Mouse (Mus musculus) T-cell, adult 2 months (primary cell): ENCODE results near the gene Cacnb3.
"Not testable (repeated sequence)": the region's sequence is repeated elsewhere in the genome, so short reads cannot be mapped to it uniquely, and the experiment has no call there.

ENCODE experiments used
- DNase-seq: peaks from one replicate; pipeline ENCODE4 v3.0.0; 2022; ENCODE audit warnings: low spot score

Cacnb3 gene

GRCm38 (mm10) chr15:98630540-98630939, at the start of gene Cacnb3:
Cacnb3 (plus strand) TSS chr15:98630840.
- no peak for DNase-seq

DNA sequence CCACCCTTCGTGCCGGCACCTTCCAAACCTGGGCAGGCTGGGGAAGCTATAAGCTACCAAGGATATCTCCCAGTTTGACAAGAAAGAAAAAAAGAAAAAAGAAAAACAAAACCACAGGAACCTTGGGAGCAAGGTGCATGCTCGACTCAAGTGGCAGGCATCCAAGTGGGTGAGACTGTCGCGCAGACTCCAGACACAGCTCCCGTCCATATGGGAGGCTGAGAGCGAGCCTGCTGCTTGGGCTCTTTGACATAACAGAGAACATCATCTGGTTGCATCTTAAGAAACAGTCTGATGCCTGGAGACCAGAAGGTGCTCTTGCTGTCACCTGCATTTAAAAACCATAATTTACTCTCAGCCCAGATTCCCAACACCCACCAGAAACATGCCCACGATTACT, 48.2 kb upstream of the Cacnb3 start:
- no peak for DNase-seq

DNA sequence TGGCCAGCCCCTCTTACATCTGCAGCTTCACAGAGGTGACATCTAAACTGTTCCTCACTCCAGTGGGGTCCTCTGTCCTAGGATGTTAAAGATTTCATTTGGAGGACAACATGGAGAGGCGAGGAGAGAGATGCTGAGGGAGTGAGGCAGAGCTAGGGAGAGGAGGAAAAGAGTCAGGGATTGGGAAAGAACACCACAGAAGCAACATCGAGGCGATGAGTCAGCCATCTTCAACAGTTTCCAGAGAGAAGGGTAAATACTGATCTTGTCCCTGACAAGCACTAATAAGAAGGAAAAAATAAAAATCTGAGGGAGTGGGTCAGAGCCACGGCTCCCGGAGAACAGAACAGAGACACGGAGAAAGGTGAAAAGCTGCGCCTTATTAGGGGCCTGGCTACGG, 47.6 kb upstream of the Cacnb3 start:
- no peak for DNase-seq

- DNase-seq = no peak
Measured at GRCm38 (mm10) chr15:98585421-98585820, 45.2 kb upstream of the Cacnb3 start.

GRCm38 (mm10) chr15:98586141-98586540, 44.5 kb upstream of the Cacnb3 start:
- DNase-seq = not testable (repeated sequence)

GRCm38 (mm10) chr15:98587751-98588150, 42.9 kb upstream of the Cacnb3 start:
- peak; percentile 14 for DNase-seq

GRCm38 (mm10) chr15:98589640-98590336, 40.9 kb upstream of the Cacnb3 start:
- peak; percentile 12 for DNase-seq

DNA sequence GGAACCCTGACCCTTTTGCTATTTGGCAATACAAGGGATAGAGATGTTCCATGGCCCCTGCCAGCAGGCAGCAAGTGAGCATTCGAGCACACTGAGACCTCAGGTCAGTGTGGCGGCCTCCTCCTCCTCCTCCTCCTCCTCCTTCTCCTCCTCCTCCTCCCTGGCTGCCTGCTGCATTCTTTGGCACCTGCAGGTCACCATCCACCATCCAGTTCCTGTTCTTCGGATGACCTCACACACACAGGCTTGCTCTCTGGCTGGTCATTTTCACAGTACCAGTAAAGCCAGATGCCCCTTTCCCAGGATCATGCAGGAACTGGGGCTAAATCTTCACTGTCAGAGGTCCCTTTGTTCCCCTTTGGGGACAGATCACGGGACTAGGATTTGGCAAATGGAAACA, 39.2 kb upstream of the Cacnb3 start:
- no peak for DNase-seq

DNA sequence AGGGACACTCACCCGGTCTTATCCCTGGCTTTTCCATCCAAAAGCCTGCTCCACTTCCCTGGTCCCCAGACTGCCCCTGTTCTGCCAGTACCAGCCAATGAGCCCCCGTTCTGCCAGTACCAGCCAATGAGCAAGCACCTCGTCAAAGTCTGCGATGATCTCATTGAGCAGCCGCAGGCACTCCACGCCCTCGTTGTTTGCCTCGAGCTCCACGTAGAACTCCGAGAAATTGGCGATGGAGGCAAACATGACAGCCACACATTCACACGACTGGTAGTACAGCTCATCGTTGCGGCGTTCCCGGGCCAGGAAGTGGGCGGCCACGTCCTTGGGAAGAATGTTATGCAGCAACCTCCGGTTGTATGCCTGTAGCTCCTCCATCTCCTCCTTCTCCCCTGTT, 36.4 kb upstream of the Cacnb3 start:
- no peak for DNase-seq

- no peak for DNase-seq
Measured at GRCm38 (mm10) chr15:98595049-98595448, 35.6 kb upstream of the Cacnb3 start.

- DNase-seq = no peak
Measured at GRCm38 (mm10) chr15:98596609-98597008, 34.0 kb upstream of the Cacnb3 start.

DNA sequence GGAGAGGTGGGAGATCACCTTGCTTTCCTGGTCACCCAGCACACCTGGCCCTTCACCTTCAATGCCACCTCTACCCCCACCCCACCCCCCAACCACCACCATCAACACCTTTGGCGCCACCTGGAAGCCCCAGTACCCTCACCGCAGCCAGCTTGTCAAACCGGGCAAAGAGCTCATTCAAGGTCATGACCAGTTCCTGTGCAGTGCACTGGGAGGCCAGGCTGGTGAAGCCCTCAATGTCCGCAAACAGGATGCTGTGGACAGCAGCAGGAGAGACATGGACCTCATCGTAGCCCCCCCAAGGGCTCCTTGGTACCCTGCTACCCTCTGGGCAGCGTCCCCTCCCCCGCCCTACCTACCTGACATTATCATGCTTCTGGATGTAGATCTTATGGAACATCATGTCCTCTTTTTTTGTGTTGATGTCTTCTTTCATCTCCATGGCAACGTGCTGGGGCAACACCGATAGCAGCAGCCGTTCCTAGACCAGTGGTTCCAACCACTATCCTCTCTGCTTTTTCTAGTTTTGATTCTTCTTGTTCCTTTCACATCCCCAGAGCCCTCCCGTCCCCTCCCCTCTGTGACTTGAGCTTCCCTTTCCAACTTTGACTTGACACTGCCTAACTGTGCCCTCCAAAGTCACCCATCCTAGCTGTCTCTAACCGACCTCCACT, 30.5 kb upstream of the Cacnb3 start:
- no peak for DNase-seq

GRCm38 (mm10) chr15:98601832-98602190, 28.8 kb upstream of the Cacnb3 start:
- no peak for DNase-seq

DNA sequence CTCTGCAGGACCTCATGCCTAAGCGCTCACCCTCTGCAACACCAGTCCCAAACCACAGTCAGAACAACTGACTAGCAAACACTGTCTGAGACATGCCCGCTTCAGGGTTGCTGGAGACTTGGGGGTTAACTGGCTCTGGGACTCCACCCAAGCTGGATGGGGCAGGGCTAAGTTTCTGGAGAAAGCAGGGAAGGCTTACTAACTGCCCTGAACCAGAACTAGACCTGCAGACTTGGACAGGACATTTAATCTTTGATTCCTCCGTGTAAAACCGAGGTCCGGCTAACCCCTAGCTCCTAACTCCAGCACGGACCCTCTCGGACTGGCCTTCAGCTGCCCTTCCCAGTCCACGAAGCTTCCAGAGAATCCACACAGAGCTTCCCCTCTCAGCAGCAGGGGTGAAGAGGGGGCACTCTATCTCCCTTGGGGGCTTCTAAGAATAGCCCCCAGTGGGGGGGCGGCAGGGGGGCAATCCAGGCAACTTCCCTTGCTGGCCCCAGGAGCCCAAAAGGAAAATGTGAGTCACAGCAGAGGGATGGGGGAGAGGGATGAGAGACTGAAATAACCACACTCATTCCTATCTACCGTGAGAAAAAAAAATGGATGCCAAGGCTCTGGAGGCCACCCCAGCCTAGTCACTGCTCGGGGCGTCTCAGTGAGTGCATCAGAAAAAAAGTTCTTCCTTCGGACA, 28.3 kb upstream of the Cacnb3 start:
- no peak for DNase-seq

DNA sequence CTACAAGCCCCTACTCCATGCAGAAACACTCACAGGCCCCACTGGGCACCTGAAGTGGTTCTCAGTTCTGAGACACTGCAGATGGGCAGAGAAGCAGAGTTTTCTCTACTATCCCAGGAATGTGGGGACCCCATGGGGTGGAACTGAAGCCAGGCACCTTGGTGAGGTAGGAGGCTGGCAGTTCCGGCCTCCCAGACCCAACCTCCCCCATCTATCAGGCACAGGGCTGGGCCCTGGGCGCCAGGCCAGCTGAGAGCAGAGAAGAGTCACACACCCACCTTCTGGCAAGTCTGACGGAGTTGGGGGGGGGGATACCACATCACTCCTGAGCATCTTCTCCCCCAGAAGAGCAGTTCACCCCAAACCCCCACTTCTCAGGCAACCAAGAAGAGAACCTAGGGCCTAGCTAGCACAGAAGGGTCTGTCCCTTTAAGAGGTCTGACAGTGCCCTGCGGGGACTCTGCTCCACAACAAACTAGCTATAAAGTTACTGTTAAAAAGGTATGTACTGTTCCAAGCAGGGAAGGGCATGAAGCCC, 27.6 kb upstream of the Cacnb3 start:
- no peak for DNase-seq

GRCm38 (mm10) chr15:98604041-98604575, 26.5 kb upstream of the Cacnb3 start:
- DNase-seq = no peak

DNA sequence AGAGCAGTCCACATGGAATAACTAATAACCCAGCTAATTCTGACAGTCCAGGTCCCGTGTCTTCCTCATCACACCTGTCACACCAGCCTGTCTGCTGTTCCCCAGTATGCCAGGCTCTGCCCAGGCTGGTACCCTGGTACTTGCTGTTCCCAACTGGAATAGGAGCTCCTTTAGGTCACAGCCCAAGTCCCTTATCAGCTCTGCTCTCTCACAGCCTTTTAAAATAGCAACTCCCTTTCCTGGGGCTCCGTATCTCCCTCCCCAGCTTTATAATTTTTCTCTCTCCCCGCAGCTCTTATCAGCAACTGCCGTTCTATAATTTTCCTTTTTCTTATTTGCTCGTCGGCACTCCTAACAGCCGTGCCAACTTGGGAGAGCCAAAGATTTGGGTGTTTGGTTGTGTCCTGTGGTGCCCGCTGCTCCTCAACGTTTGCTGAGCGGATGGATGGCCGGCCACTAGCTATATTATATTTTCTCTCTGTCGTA, 24.5 kb upstream of the Cacnb3 start:
- DNase-seq = no peak

DNA sequence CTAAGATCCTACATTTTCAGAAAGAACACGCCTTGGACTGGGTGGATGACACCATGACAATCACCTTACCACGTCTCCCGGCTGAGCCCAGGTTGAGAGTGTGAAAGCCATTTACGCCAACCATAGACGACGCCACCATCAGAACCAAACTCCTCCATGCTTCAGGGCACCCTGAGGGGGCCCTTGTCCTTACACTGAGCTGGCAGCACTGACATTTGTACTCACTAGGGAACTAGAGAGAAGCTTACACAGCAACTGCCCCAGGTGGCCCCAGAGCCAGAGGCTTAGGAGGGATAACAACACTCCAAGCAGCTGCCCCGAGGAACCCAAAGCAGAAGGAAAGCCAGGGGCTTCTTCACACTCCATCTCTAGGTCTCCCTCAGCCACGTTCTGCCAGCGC, 23.9 kb upstream of the Cacnb3 start:
- no peak for DNase-seq

- no peak for DNase-seq
Measured at GRCm38 (mm10) chr15:98607557-98607956, 23.1 kb upstream of the Cacnb3 start.

- DNase-seq = no peak
Measured at GRCm38 (mm10) chr15:98608058-98608783, 22.4 kb upstream of the Cacnb3 start.

- no peak for DNase-seq
Measured at GRCm38 (mm10) chr15:98608784-98609250, 21.8 kb upstream of the Cacnb3 start.
